Mouse (Mus musculus) heart, adult 9 months (tissue): Measurements from ENCODE around the gene Aarsd1.
"Not testable (repeated sequence)": the region's sequence is repeated elsewhere in the genome, so short reads cannot be mapped to it uniquely, and the experiment has no call there.

Experiments used
- DNase-seq, 2 experiments: peaks; one replicate each; pipeline ENCODE4 v3.0.0; 2022; ENCODE audit warnings: low spot score in 2 of 2

Gene Aarsd1

DNA sequence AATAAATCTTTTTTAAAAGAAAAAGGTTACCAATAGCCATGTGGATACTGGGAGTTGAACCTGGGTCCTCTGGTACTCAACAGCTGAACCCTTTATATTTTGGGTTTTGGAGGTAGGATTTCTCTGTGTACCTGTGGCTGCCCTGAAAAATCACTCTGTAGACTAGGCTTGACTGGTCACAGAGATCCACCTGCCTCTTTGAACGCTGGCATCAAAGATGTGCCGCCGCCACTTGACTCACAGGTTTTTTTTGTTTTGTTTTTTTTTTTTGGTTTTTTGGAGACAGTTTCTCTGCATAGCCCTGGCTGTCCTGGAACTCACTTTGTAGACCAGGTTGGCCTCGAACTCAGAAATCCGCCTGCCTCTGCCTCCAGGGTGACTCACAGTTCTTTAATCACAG, 30.4 kb upstream of the Aarsd1 start:
- no peak for DNase-seq

DNA sequence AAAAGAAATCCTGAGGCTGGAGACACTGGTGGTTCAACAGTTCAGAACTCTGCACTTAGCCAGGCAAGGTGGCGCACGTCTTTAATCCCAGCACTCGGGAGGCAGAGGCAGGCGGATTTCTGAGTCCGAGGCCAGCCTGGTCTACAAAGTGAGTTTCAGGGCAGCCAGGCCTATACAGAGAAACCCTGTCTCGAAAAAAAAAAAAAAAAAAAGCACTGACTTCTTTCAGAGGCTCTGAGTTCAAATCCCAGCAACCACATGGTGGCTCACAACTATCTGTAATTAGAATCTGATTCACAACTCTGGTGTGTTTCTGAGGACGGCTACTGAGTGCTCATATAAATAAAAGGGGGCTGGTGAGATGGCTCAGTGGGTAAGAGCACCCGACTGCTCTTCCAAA, 29.4 kb upstream of the Aarsd1 start:
- DNase-seq = not testable (repeated sequence)

DNA sequence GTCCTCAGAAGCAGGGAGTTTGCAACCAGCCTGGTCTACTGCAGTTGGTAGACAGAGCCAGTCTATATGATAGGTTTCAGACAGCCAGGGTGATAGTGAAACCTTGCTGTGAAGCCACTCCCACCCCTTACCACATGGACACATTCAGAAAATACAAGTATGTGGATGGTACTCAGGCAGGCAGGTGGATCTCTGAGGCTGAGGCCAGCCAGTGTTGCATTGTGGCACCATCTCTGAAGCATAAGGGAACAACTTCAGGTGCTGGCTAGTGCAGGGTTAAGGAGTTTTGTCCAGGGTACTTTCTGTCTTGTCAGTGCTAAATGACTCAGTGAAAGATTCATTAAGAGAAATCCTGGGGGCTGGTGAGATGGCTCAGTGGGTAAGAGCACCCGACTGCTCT, 28.9 kb upstream of the Aarsd1 start:
- no peak for DNase-seq

DNA sequence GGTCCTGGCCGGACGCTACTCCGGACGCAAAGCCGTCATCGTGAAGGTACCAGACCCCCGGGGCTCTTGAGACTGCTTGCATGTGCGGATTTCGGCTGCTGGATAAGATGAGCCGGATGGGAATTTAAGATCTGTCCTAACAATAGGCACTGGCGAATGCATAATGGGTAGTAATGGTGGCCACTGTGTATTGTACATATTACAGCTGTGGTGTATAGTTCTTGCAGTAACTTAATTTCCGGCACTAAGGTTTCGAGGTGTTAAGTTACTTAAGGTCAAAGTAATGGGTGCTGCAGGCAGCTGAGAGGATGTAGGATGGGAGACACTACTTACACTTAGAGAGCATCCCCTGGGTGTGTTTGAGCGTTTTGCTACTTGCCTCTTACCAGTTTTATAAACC, 25.3 kb upstream of the Aarsd1 start:
- no peak for DNase-seq

DNA sequence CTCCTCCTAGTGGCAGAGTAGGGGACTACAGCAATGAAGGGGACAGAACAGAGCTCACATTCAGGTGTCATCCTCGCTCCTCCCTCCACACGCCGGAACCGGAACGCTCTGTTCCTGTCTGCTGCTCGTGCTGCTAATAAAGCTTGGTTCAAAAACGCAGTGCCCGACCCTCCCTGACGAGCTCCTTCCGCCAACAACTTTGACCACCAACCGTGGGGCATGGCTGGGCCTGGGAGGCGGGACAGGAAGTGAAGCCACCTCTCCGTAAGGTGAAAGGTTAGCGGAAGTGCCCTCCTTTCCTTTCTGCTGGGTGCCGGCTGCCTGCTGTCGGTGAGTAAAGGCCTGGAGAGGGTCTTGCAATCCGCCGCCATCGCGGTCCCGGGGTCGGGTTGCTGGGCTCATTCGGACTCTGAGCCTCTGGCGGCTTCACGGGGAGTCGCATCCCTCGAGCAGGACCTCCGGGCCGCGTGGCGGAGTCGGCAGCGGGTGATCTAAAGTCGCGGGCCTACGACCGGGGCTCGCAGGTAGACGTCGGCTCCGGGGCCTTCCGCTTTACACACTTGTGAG, 24.8 kb upstream of the Aarsd1 start, which contains the start of gene Rpl27:
Gene Rpl27 (plus strand): TSS at position 172 of the 567 bp plus-strand sequence.
- peak; percentile 98 for DNase-seq

DNA sequence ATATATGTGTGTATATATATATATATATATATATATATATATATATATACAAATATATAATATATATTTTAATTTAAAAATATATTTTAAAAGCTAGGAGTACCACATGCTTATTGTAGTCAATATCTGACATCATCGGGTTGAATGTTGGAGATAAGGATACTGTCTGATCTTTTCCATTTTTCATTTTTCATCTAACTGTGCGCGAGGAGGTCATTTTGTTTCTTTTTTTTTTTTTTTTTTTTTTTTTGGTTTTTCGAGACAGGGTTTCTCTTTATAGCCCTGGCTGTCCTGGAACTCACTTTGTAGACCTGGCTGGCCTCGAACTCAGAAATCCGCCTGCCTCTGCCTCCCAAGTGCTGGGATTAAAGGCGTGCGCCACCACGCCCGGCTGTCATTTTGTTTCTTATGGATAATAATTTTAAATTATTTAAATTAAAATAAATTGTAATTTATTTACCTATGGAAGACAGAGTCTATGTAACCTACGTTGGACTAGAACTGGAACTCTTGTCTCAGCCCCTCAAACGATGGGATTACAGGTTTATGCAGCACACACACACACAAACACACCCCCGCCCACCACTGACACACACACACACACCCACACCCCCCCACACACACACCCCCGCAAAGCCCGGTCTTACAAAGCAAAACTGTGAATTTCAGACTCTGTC, 24.2 kb upstream of the Aarsd1 start:
- not testable (repeated sequence) for DNase-seq

DNA sequence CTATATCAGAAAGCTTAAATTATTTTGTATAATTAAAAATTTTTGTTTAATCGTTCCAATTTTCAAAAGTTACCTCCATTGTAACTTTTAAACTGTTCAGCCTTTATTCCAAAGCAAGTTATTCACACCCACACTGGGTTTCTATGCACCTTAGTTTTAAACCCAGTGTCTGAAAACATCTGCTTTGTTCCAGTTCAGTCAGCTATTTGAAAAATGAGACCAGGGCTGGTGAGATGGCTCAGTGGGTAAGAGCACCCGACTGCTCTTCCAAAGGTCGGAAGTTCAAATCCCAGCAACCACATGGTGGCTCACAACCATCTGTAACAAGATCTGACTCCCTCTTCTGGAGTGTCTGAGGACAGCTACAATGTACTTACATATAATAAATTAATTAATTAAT, 20.6 kb upstream of the Aarsd1 start:
- not testable (repeated sequence) for DNase-seq

DNA sequence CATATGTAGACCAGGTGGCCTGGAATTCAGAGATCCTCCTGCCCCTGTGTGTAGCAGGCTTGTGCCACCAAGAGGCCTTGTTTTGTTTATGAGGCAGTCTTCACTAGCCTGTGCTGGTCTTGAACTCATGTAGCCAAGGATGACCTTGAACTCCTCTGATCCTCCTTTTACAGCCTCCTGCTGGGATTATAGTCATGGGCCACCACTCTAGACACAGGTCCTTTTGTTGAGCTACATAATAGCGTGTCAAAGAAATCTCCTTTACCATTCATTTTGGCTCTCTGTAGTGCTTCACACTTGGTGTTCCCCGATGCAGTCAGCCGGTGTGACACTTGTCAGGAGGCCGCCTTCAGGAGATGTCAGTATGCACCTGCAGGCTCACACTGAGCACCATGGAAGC, 19.5 kb upstream of the Aarsd1 start:
- DNase-seq = no peak

DNA sequence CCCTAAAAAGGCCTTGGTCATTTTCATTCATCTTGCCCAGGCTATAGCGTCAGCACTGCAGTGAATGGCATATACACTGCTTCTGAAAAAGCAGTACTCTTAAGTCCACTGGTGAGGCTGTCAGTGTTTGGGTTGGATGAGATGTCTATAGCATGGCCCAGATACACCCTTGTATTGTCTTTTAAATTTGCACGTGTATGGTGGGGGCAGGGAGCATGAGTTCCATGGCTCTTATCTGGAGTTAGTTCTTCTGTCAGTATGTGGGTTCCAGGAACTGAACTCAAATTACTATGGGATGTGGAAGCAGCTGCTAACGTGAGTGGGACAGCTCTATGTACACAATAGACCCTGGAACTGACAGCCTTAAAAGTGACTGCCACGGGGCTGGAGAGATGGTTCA, 18.4 kb upstream of the Aarsd1 start:
- no peak for DNase-seq

DNA sequence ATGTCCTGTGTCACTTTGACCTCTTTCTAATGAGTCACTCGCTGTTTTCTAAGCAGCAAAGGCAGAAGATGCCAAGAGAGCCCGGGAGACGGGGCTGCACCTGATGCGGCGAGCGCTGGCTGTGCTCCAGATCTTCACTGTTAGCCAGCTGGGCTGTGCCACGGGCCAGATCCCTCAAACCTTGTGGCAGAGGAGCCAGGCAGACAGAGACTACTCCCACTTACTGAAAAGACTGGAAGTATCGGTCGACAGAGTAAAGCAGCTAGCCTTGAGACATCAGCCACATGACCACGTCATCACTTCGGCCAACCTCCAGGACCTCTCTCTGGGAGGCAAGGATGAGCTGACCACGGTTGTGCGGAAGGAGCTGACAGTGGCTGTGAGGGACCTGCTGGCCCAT, 16.0 kb upstream of the Aarsd1 start:
- DNase-seq = no peak

DNA sequence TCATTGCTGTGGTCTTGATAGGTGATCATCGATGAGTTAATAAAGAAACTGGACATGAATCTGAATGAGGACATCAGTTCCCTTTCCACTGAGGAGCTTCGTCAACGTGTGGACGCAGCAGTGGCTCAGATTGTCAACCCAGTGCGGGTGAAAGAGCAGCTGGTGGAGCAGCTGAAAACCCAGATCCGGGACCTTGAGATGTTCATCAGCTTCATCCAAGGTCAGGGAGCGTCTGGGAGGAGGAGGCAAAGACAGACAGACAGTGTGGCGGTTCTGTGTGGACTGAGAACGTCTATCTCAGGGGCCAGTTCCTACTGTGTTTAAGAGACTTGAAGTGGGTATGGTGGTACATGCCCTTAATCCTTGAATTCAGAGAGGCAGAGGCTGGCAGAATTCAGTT, 13.9 kb upstream of the Aarsd1 start:
- DNase-seq = no peak

DNA sequence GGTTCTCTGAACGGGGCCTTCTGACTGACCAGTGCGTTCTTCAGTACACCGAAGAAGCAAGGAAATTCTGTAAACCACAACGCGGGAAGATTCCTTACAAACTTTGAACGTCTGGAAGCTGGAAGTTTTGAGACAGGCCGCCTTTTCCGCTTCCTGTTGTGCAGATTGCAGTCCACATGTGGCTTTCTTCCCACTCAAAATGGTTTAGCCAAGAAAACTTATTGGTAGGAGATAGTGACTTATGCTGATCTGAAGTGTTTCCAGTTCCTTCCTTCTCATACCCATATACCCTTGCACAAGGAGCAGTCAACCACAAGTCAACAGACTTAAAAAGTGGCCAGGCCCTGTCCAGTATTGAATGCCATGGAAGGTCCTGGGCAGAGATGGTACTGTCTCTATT, 8.8 kb upstream of the Aarsd1 start:
- DNase-seq = no peak

DNA sequence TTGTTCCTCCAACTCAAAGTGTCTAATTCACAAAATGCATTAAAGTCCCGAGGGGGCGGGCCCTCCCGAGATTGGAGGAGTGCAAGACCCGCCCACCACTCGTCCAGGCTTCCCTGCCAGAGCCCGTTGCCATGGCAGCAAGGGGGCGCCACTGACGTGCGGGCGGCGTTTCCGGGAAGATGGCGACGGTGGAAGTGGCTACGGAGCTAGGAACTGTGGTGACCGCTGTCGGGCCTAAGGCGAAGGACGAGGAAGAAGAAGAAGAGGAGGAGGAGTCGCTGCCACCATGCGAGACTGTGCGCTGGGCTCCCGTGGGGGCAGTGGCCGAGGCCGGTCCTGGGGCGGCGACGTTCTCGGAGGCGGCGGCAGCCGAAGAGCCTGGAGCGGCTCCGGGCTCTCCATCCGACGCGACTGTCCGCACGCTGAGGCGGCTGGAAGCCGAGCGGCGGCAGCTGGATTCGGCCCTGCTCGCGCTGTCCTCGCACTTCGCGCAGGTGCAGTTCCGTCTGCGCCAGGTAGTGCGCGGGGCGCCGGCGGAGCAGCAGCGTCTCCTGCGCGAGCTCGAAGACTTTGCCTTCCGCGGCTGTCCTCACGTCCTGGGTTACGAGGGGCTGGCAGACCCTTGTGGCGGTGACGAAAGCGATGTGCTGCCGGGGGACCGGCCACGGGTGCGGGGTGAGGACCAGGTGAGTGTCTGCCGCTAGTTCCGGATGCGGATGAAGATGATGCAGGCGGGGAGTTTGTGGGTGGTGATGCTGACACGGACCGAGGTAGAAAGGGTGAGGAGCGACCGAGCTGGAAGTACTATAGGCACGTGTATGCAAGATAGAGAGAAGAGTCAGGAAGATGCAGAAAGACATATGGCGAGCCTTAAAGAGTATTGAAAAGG, 7.8 kb upstream of the Aarsd1 start, which contains the start of the genes Rundc1 and Ptges3l:
Gene Rundc1 (plus strand): TSS at position 161 of the 889 bp plus-strand sequence.
Gene Ptges3l (minus strand): TSS at position 409 of the 889 bp plus-strand sequence.
- DNase-seq = peak; percentile 94 to 97

DNA sequence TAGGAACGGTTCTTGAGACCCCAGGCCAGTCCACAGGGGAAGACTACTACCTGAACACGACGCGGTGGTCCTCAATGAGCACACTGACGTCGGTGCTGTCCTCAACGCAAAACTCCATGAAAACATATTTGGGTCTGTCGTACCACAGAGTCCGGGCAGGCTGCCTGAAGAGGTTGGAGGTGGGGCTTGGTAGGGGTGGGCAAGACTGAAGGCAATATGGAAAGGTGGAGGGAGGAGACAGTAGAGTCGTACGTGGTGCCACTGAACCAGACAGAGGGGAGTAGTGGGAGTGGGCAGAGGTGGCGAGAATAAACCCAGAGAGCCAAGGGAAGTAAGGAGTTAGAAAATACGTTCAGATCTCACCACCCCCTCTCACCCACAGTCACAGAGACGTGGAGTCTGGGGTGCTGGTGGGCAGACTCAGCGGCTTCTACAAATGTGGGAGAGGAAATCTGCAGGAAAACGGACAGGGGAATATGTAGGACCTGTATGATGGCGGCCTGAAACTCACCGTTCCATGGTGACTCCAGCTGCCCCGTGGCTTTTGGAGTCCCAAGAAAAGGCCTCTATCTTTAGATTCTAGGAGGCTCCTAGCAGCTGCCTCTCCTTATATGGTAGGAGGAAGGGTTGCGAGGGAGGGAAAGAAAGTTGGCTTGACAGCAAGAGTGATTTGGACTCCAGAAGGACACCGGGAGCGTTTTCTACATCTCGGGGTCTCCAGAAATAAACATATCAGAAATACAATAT, 6.9 kb upstream of the Aarsd1 start, which contains the start of gene Gm27029:
Gene Gm27029 (minus strand): TSS at position 692 of the 747 bp plus-strand sequence.
- DNase-seq = peak in 1 of 2 experiments; percentile 15

DNA sequence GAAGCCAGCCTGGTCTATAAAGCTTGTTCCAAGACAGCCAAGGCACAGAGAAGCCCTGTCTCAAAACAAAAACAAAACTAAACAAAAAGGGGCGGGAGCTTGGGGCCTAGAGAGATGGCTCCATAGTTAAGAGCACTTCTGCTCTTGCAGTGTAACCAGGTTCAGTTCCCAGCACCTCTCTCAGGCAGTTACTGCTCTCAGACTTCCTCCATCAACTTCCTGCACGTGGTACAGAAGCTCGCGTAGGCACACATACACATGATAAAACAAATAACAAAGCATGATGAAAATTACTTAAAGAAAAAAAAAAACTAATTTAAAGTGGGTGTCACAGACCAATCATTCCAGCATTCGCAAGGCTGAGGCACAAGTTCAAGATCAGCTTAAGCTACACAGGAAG, 2.7 kb upstream of the Aarsd1 start:
- DNase-seq = no peak

DNA sequence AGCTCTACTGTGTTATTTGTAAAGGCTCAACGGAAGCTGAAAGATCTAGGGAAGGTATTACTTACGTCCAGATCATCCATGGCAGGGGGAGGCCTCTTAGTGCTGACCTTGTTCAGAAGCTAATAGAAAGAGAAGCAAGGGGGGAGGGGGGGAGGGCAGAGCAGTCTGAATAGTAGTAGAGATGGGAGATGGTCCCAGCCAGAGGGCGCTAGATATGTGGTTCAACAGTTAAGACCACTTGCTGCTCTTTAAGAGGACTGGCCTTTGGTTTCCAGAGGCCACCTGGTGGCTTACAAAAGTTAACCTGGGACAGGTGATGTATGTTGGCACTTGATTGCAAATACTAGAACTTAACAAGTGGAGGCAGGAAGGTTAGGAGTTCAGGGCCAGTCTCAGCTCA, 2.2 kb upstream of the Aarsd1 start:
- DNase-seq = no peak

DNA sequence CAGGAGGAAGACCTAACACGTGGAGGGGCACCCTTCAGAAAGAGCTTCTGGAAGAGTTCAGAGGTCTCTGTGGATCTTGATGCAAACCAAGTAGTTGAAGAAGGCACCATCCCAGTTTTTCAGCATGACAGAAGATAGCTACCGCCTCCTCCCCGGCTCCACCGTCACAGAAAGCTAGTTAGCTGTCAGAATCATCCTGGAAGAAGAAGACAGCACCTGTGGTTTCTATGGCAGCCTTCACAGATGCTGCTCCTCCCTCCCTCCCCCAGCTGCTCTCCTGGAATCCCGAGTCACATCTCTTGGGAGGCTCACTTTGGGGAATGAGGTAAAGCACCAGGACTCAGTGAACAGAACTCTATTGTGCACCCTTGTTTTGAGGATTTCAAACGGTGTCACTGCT, 1.6 kb upstream of the Aarsd1 start:
- DNase-seq = no peak

DNA sequence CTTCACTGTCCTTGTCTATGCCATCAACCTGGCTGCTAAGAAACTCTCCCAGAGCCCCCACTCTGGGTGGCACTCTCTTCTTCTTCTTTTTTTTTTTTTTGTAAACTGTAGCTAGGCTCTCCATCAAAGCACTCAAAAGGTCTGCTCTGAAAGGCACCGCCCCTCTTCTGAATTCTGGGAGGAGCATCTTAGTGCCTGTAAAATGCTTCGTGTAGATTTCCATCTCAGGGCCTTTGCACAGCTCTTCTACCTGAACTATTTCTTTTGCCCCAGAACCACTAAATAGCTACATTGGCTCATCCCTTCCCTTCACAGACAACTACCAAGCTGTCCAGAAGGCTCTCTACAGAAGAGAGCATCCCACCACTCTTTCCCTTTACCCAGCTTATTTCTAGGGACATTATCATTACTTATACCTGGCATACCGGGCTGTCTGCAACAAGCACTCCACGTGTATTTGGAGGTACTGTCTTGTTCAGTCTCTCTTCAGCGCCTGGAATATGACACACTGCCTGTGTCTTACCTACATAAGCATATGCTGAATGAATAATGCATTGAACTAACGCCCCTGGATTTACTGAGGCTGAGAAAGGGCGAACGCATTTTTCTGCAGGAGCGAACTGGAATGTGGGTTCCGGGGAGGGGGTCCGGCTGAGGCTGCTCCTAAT, 848 bp downstream of the Aarsd1 start:
- DNase-seq = no peak

DNA sequence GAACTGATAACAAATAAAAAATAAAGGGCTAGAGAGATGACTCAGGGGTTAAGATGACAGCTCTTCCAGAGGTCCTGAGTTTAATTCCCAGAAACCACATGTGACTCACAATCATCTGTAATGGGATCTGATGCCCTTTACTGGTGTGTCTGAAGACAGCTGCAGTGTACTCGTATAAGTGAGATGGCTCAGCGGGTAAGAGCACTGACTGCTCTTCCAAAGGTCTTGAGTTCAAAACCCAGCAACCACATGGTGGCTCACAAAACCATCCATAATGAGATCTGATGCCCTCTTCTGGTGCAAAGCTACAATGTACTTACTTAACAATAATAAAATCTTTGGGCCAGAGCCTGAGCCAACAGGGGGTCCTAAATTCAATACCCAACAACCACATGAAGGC, 2.1 kb downstream of the Aarsd1 start:
- DNase-seq = no peak

DNA sequence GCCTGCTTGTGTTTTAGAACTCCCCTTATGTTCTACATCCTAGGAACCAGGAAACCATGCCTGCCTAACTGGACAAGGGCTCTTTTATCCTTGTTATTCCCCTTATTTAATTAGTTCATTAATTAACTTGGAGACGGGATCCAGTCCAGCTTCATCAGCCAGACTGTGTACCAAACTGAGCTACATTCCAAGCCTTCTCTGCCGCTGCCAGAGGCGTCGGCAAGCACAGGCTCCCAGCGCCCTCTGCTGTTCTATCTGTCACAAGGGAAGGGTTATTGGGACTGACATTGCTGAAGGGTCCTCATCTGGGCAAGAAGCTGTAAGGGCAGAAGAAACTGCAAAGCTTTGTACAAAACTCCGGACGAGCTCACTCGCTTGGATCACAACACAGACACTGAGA, 22.3 kb downstream of the Aarsd1 start:
- DNase-seq = peak; percentile 35 to 71

DNA sequence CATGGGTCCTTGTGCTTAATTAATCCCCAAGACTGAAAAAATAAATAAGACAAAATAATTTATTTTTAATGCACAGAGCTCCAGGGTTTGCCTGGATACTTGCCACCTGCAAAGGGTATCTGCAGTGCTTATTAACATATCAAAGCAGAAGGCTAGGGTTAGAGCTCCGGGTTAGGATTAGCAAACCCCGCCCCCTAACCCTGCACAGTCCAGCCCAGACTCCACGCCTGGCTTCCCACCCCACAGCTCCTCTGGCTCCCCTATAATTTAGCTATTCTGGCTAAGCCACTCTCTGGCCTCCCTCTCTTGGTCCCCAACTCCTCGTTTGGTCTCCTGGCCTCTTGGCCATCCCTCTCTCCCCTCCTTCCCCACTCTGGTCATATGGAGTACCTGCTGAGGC, 35.6 kb downstream of the Aarsd1 start:
- no peak for DNase-seq
